Mouse (Mus musculus): ENCODE results near the gene Arl13b.

The Arl13b gene

DNA sequence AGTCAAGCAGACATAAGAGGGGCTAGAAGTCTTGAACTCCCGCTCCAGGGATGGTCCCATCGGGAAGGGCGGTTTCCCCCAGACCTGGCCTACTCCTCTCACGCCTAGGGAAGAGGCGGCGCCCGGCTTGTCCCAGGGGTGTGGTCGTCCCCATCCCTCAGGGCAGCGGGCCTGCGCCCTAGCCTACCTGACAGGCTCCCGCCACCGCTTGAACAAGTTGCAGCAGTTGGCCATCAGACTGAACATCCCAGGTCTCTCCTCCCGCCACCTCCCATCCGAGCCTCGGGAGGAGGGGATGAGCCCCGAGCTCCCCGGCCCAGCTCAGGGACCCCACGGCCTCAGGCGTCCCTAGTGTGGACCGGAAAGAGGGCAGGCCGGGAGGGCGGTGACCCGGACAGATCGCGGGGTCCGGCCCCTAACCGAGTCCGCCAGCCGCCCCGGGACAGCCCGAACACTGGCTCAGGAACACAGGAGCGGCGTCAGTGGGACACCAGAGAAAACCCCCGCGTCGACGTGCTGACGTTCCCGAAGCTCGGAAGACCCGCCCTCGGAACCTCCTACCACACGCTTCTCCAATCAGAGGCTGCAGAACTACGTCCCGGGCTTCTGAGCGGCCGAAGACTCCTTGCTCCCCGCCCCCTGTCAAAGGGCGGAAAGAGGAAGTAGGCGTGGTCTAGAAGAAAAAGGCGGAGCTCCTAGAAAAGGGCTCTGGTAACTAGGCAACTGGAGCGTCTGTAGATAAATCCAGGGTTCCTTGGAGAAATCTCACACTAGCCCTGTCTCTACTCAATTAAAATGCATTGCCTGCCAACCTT is at the start of gene Arl13b:
TSS of gene Arl13b (minus strand) at position 543 of the 815 bp plus-strand sequence.
- H3K4me1 ChIP-seq (replicated peaks; ENCODE audit: low read depth, low read length) = peaks cover 36% of the 10 kb centered on the region
- peaks cover 2% of the 10 kb centered on the region; the same call in 1 of the 2 replicates for H3K27me3 ChIP-seq (ENCODE audit: insufficient read depth, low read length)
- H3K36me3 ChIP-seq (ENCODE audit: insufficient read depth, low read length) = no peaks in the 10 kb centered on the region
- peak within 1 kb of the TSS; percentile 95 for H3K4me3 ChIP-seq (replicated peaks; ENCODE audit: low read length)
- no peaks in the 10 kb centered on the region for H3K9me3 ChIP-seq (ENCODE audit: low read length)
- TF ChIP-seq POU5F1 (IDR thresholded peaks at IDR 0.05; ENCODE audit: borderline replicate concordance, low read length) = no peak
- no peak for TF ChIP-seq CTCF (conservative IDR thresholded peaks at IDR 0.05; ENCODE audit: low read length)
- TF ChIP-seq NANOG (IDR thresholded peaks at IDR 0.05; ENCODE audit: borderline replicate concordance, low read length) = no peak

- TF ChIP-seq POU5F1 (IDR thresholded peaks at IDR 0.05; ENCODE audit: borderline replicate concordance, low read length) (no peak), CTCF (conservative IDR thresholded peaks at IDR 0.05; ENCODE audit: low read length) (no peak), NANOG (IDR thresholded peaks at IDR 0.05; ENCODE audit: borderline replicate concordance, low read length) (no peak)
- H3K27me3 ChIP-seq (ENCODE audit: insufficient read depth, low read length) = no peaks in the 10 kb centered on the region
- H3K9me3 ChIP-seq (ENCODE audit: low read length) = no peaks in the 10 kb centered on the region
- H3K4me3 ChIP-seq (replicated peaks; ENCODE audit: low read length) = no peak overlapping the region
- no peaks in the 10 kb centered on the region for H3K36me3 ChIP-seq (ENCODE audit: insufficient read depth, low read length)
- no peaks in the 10 kb centered on the region for H3K4me1 ChIP-seq (replicated peaks; ENCODE audit: low read depth, low read length)
These were observed 49.0 kb upstream of the Arl13b start for GRCm38 (mm10) chr16:62895824-62896223.

GRCm38 (mm10) chr16:62874065-62874464 is 27.2 kb upstream of the Arl13b start:
- Histone ChIP-seq H3K4me1 (replicated peaks; ENCODE audit: low read depth, low read length) (no peaks in the 10 kb centered on the region), H3K36me3 (ENCODE audit: insufficient read depth, low read length) (peaks cover 7% of the 10 kb centered on the region; the same call in 1 of the 2 replicates), H3K9me3 (ENCODE audit: low read length) (peaks cover 50% of the 10 kb centered on the region), H3K4me3 (replicated peaks; ENCODE audit: low read length) (no peak overlapping the region), H3K27me3 (ENCODE audit: insufficient read depth, low read length) (no peaks in the 10 kb centered on the region)
- TF ChIP-seq CTCF (conservative IDR thresholded peaks at IDR 0.05; ENCODE audit: low read length) (no peak), POU5F1 (IDR thresholded peaks at IDR 0.05; ENCODE audit: borderline replicate concordance, low read length) (no peak), NANOG (IDR thresholded peaks at IDR 0.05; ENCODE audit: borderline replicate concordance, low read length) (no peak)

DNA sequence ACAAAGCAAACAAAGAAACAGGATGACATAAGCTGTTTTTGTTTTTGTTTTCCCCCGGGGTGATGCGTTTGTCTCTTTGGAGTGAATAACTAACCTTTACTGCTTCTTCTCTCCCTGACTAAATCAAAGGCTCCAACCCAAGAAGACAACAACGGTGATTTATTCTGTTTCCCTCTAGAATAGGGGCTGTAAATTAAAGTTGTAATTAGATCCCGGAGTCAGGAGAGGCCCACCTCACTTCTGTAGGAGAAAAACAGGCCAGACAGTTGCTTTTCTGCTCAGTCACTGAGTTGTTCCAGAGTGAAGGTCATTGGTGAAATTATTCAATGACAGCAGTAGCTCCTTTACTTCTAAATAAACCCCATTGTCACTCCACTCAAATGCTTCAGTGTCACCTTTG is 26.3 kb upstream of the Arl13b start:
- TF ChIP-seq CTCF (conservative IDR thresholded peaks at IDR 0.05; ENCODE audit: low read length) = no peak
- no peak for TF ChIP-seq POU5F1 (IDR thresholded peaks at IDR 0.05; ENCODE audit: borderline replicate concordance, low read length)
- no peak for TF ChIP-seq NANOG (IDR thresholded peaks at IDR 0.05; ENCODE audit: borderline replicate concordance, low read length)
- no peak overlapping the region for H3K4me3 ChIP-seq (replicated peaks; ENCODE audit: low read length)
- H3K27me3 ChIP-seq (ENCODE audit: insufficient read depth, low read length) = no peaks in the 10 kb centered on the region
- no peaks in the 10 kb centered on the region for H3K4me1 ChIP-seq (replicated peaks; ENCODE audit: low read depth, low read length)
- H3K9me3 ChIP-seq (ENCODE audit: low read length) = peaks cover 50% of the 10 kb centered on the region
- H3K36me3 ChIP-seq (ENCODE audit: insufficient read depth, low read length) = peaks cover 7% of the 10 kb centered on the region; the same call in 1 of the 2 replicates

GRCm38 (mm10) chr16:62872688-62873117 is 25.9 kb upstream of the Arl13b start:
- Histone ChIP-seq H3K4me1 (replicated peaks; ENCODE audit: low read depth, low read length) (no peaks in the 10 kb centered on the region), H3K27me3 (ENCODE audit: insufficient read depth, low read length) (no peaks in the 10 kb centered on the region), H3K36me3 (ENCODE audit: insufficient read depth, low read length) (peaks cover 7% of the 10 kb centered on the region; the same call in 1 of the 2 replicates), H3K4me3 (replicated peaks; ENCODE audit: low read length) (no peak overlapping the region), H3K9me3 (ENCODE audit: low read length) (peaks cover 50% of the 10 kb centered on the region)
- TF ChIP-seq POU5F1 (IDR thresholded peaks at IDR 0.05; ENCODE audit: borderline replicate concordance, low read length) (no peak), NANOG (IDR thresholded peaks at IDR 0.05; ENCODE audit: borderline replicate concordance, low read length) (no peak), CTCF (conservative IDR thresholded peaks at IDR 0.05; ENCODE audit: low read length) (no peak)

DNA sequence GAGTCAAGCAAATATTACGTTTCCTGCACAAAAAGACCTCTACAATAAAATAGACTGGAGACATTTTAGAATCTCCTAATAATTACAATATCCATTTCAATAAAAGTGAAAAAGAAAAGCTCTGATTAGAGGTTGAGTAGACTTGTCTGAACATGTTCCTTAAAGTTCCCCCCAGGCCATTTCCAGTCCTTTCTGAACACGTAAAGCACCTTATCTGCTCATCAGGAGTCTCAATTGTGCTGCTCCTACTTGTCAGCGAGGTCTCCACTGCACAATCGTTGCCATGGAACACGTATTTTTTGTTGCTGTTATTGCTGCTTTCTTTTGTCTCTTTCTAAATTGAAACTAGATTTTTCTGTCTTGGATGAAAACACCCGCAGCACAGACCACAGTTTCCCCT is 14.6 kb upstream of the Arl13b start:
- no peak for TF ChIP-seq POU5F1 (IDR thresholded peaks at IDR 0.05; ENCODE audit: borderline replicate concordance, low read length)
- no peak for TF ChIP-seq NANOG (IDR thresholded peaks at IDR 0.05; ENCODE audit: borderline replicate concordance, low read length)
- TF ChIP-seq CTCF (conservative IDR thresholded peaks at IDR 0.05; ENCODE audit: low read length) = no peak
- Histone ChIP-seq H3K4me1 (replicated peaks; ENCODE audit: low read depth, low read length) (no peaks in the 10 kb centered on the region), H3K9me3 (ENCODE audit: low read length) (peaks cover 5% of the 10 kb centered on the region; the same call in 1 of the 2 replicates), H3K27me3 (ENCODE audit: insufficient read depth, low read length) (no peaks in the 10 kb centered on the region), H3K4me3 (replicated peaks; ENCODE audit: low read length) (no peak overlapping the region), H3K36me3 (ENCODE audit: insufficient read depth, low read length) (no peaks in the 10 kb centered on the region)

DNA sequence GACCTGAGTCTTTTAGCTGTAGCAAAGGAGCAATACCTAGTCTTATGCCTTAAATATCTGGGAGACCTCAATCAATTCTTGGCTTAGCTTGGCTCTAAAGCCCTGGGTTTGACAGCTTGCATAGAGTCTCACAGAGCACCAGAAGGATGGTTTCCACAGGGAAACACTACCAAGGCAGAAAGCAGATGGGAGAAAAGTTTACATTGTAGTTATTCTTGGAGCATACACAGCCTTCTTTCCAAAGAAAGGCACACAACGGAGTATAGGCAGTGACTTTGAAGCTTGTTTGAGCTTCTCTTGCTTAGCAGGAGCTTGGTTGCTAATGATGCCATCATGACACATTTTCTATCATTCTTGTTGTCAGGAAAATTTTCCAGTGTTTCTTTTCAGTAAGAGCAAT is 13.3 kb upstream of the Arl13b start:
- Histone ChIP-seq H3K9me3 (ENCODE audit: low read length) (peaks cover 5% of the 10 kb centered on the region; the same call in 1 of the 2 replicates), H3K27me3 (ENCODE audit: insufficient read depth, low read length) (no peaks in the 10 kb centered on the region), H3K4me1 (replicated peaks; ENCODE audit: low read depth, low read length) (peaks cover 11% of the 10 kb centered on the region), H3K36me3 (ENCODE audit: insufficient read depth, low read length) (no peaks in the 10 kb centered on the region), H3K4me3 (replicated peaks; ENCODE audit: low read length) (no peak overlapping the region)
- TF ChIP-seq POU5F1 (IDR thresholded peaks at IDR 0.05; ENCODE audit: borderline replicate concordance, low read length) (no peak), NANOG (IDR thresholded peaks at IDR 0.05; ENCODE audit: borderline replicate concordance, low read length) (no peak), CTCF (conservative IDR thresholded peaks at IDR 0.05; ENCODE audit: low read length) (no peak)

GRCm38 (mm10) chr16:62858018-62858417 is 11.2 kb upstream of the Arl13b start:
- peaks cover 25% of the 10 kb centered on the region for H3K4me1 ChIP-seq (replicated peaks; ENCODE audit: low read depth, low read length)
- TF ChIP-seq NANOG (IDR thresholded peaks at IDR 0.05; ENCODE audit: borderline replicate concordance, low read length) = no peak
- TF ChIP-seq POU5F1 (IDR thresholded peaks at IDR 0.05; ENCODE audit: borderline replicate concordance, low read length) = no peak
- no peak for TF ChIP-seq CTCF (conservative IDR thresholded peaks at IDR 0.05; ENCODE audit: low read length)
- H3K9me3 ChIP-seq (ENCODE audit: low read length) = peaks cover 5% of the 10 kb centered on the region; the same call in 1 of the 2 replicates
- H3K4me3 ChIP-seq (replicated peaks; ENCODE audit: low read length) = no peak overlapping the region
- no peaks in the 10 kb centered on the region for H3K27me3 ChIP-seq (ENCODE audit: insufficient read depth, low read length)
- no peaks in the 10 kb centered on the region for H3K36me3 ChIP-seq (ENCODE audit: insufficient read depth, low read length)
